Mouse (Mus musculus) midbrain, embryonic 15.5 days (tissue): Measurements from ENCODE around the gene Irf2. TPM values are rescaled to one million over a fixed set of nuclear protein-coding genes. Genes with fewer than 3 reads are reported as not detected.

ENCODE experiments used
- ATAC-seq: fragments of 200-750 bp; cut with Nextera tagmentation; replicated peaks from 2 replicates; pipeline ENCODE4 v1.8.0; 2017; ENCODE audit warnings: moderate TSS enrichment
- H3K27ac ChIP-seq: fragments of 300-500 bp; sonication (generic); 2 replicates; pipeline ENCODE4 v1.5.1; 2015; ENCODE audit warnings: mild to moderate bottlenecking, inconsistent platforms
- H3K27me3 ChIP-seq: fragments of 300-500 bp; sonication (generic); replicated peaks from 2 replicates; pipeline ENCODE4 v1.6.1; 2015; ENCODE audit warnings: inconsistent platforms
- H3K36me3 ChIP-seq: fragments of 300-500 bp; sonication (generic); replicated peaks from 2 replicates; pipeline ENCODE4 v1.6.1; 2015; ENCODE audit warnings: inconsistent platforms
- H3K4me1 ChIP-seq: fragments of 300-500 bp; sonication (generic); 2 replicates; pipeline ENCODE4 v1.6.1; 2015; ENCODE audit warnings: inconsistent platforms
- H3K4me2 ChIP-seq: fragments of 300-500 bp; sonication (generic); 2 replicates; pipeline ENCODE4 v1.6.1; 2015; ENCODE audit warnings: inconsistent platforms, mild to moderate bottlenecking, moderate library complexity
- H3K4me3 ChIP-seq: fragments of 300-500 bp; sonication (generic); 2 replicates; pipeline ENCODE4 v1.5.1; 2015; ENCODE audit warnings: mild to moderate bottlenecking, inconsistent platforms
- H3K9ac ChIP-seq: fragments of 300-500 bp; sonication (generic); 2 replicates; pipeline ENCODE4 v1.6.1; 2015; ENCODE audit warnings: mild to moderate bottlenecking, inconsistent platforms
- H3K9me3 ChIP-seq: fragments of 300-500 bp; sonication (generic); 2 replicates; pipeline ENCODE4 v1.6.1; 2016; ENCODE audit warnings: inconsistent platforms
- WGBS: fragments of 180-500 bp; shearing (Covaris S2); methylation state at CpG from one replicate; pipeline ENCODE4 v1.1.7; 2015; ENCODE audit warnings: mixed read lengths; 5-methylcytosine and 5-hydroxymethylcytosine counted together
- polyA plus RNA-seq: library from polyadenylated mRNA; unstranded; fragments of >200 nt; fragmentation: Nextera tagmentation; extraction: Ambion mirVana; gene quantifications from 2 replicates; pipeline ENCODE4 v1.2.1, GENCODE M21; 2015

Irf2 gene
- polyA plus RNA-seq, 1 experiment from 2014 or later = 9.6 TPM

DNA sequence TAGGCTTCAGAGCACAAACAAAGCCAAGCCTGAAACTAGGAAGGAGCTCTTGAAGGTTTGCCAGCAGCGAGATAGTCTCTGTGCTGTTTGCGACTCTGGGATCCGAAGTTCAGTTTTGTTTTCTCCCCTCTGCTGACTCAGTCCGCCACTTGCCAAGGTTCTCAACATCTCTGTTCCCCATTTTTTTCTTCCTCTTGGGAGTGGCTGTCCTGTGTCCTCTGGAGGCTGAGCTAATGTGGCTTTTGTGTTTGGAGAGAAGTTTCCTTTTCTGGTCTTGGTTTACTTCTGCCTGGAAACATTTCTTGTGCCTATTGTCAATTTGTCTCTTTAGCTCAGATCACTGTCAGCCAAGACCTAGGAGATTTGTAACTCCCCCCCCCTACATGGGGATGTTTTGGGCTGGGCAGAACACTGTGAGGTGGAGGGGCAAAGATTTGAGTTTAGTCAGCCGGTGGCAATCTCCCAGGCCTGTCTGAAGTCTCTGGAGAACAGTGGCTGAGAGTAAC lies 103.2 kb downstream of the Irf2 start:
- Histone ChIP-seq H3K9ac (no peak overlapping the region), H3K27me3 (no peaks in the 10 kb centered on the region), H3K4me2 (no peak overlapping the region), H3K4me3 (no peak overlapping the region), H3K36me3 (no peaks in the 10 kb centered on the region), H3K4me1 (no peaks in the 10 kb centered on the region), H3K27ac (no peak overlapping the region), H3K9me3 (no peaks in the 10 kb centered on the region)
- no peak for ATAC-seq
- 65% methylated on average over 5 of the region's 5 CpGs for WGBS

DNA sequence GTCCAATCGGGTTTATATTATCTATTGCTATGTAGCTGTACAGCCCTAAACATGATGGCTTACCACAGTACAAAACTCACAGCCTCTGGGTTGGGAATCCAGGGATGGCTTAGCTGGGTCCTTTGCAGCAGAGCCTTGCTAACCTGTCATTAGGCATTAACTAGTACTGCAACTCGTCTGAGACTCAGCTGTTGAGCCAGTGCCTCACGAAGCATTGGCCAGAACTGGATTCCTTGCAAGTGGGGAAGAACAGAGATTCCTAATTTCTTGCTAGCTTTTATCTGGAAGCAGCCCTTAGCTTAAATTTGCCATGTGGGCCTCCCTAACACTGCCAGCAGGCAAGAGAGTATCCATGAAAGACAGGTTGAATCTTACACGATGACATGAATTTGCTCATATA lies 104.3 kb downstream of the Irf2 start:
- Histone ChIP-seq H3K4me1 (no peaks in the 10 kb centered on the region), H3K4me2 (no peak overlapping the region), H3K36me3 (no peaks in the 10 kb centered on the region), H3K27me3 (no peaks in the 10 kb centered on the region), H3K9ac (no peak overlapping the region), H3K4me3 (no peak overlapping the region), H3K27ac (no peak overlapping the region), H3K9me3 (no peaks in the 10 kb centered on the region)
- 93% methylated on average over 4 of the region's 4 CpGs for WGBS
- ATAC-seq = no peak

DNA sequence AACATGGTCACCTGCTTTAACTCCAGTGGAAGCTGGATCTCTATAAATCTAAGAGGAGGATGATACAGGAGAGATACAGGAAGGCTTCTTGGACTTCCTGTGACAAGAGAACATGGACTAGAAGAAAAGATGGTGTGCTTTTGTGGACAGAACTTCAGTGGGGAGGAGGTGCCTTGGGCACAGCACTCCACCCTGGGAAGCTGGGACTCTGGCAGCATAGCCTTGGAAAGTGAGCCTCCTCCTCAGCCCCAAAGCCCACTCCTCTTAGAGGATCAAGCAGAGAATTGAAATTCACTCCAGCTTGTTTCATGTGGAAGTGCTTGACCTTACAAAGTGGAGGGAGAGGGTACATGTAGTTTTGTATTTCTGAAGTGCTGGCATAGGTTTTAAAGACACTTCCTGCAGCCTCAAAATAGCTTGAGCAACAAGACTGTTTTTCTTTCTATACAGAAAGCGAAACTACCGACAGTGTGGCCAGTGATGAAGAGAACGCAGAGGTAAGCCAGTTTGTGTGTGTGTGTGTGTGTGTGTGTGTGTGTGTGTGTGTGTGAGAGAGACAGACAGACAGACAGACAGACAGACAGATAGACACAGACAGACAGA lies 104.9 kb downstream of the Irf2 start:
- H3K36me3 ChIP-seq = no peaks in the 10 kb centered on the region
- WGBS = 90% methylated on average over 3 of the region's 3 CpGs
- no peak overlapping the region for H3K27ac ChIP-seq
- ATAC-seq = no peak
- no peaks in the 10 kb centered on the region for H3K4me1 ChIP-seq
- H3K9ac ChIP-seq = no peak overlapping the region
- no peak overlapping the region for H3K4me2 ChIP-seq
- no peak overlapping the region for H3K4me3 ChIP-seq
- no peaks in the 10 kb centered on the region for H3K9me3 ChIP-seq
- no peaks in the 10 kb centered on the region for H3K27me3 ChIP-seq

DNA sequence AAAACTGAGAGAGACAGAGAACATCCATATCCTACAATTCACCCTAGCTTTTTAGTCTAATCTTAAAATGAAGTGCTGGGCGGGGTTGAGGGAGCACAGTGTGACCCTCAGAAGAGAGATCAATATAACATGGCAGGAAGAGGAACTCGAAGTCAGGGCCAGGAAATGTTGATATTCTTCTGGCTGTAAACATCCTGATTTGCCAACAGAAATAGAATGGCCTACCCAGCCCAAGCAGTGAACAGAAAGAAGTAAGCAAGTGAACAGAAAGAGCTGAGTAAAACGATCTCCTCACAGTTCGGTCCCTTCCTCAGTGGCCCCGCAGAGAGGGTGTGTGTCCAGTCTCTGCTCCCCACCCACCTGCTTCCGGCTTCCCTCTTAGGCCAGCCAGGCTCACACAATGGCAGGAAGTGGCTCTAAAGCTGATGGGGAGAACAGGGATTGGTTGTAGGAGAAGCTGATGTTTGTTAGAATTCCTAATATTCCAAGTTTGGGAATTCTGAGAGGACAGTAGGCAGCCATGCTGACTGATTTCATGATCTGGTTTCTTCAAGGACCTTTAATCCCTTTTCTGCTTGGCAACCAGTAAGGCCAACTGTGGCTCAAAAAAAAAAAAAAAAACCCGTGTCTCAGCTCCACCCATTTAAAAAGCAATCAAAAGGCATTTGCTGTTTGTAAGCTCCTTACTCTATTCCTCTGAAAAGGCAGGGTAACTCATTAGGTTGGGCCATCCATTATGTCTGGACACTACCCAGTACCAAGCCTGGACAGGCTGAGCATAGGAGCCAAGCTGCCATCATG lies 105.6 kb downstream of the Irf2 start:
- no peak overlapping the region for H3K4me3 ChIP-seq
- H3K27me3 ChIP-seq = no peaks in the 10 kb centered on the region
- H3K4me2 ChIP-seq = no peak overlapping the region
- no peak overlapping the region for H3K9ac ChIP-seq
- no peaks in the 10 kb centered on the region for H3K36me3 ChIP-seq
- H3K27ac ChIP-seq = no peak overlapping the region
- WGBS = 71% methylated on average over 7 of the region's 7 CpGs
- no peak for ATAC-seq
- no peaks in the 10 kb centered on the region for H3K4me1 ChIP-seq
- no peaks in the 10 kb centered on the region for H3K9me3 ChIP-seq

DNA sequence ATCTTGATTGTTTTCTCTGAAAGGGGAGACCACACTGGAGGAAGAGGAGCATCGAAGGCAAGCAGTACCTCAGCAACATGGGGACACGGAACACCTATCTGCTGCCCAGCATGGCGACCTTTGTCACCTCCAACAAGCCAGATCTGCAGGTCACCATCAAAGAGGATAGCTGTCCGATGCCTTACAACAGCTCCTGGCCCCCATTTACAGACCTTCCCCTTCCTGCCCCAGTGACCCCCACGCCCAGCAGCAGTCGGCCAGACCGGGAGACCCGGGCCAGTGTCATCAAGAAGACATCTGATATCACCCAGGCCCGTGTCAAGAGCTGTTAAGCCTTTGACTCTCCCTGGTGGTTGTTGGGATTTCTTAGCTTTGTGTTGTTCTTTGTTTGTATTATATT lies 106.4 kb downstream of the Irf2 start:
- Histone ChIP-seq H3K4me2 (no peak overlapping the region), H3K4me3 (no peak overlapping the region), H3K9me3 (no peaks in the 10 kb centered on the region), H3K27me3 (no peaks in the 10 kb centered on the region), H3K27ac (no peak overlapping the region), H3K36me3 (no peaks in the 10 kb centered on the region), H3K9ac (no peak overlapping the region), H3K4me1 (no peaks in the 10 kb centered on the region)
- WGBS = 96% methylated on average over 9 of the region's 9 CpGs
- ATAC-seq = no peak

DNA sequence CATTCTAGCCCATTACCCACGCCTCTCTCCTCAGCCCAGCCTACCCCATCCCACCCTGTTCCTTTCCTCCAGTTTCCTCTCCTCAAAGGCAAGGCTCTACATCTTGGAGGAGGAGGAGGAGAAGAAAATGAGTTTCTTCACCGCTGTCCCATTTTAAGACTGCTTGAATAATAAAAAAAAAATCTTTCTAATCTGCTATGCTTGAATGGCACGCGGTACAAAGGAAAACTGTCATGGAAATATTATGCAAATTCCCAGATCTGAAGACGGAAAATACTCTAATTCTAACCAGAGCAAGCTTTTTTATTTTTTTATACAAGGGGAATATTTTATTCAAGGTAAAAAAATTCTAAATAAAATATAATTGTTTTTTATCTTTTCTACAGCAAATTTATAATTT lies 107.4 kb downstream of the Irf2 start:
- Histone ChIP-seq H3K4me1 (no peaks in the 10 kb centered on the region), H3K4me3 (no peak overlapping the region), H3K36me3 (no peaks in the 10 kb centered on the region), H3K27me3 (no peaks in the 10 kb centered on the region), H3K4me2 (no peak overlapping the region), H3K9ac (no peak overlapping the region), H3K9me3 (no peaks in the 10 kb centered on the region), H3K27ac (no peak overlapping the region)
- WGBS = 83% methylated on average over 5 of the region's 5 CpGs
- no peak for ATAC-seq

DNA sequence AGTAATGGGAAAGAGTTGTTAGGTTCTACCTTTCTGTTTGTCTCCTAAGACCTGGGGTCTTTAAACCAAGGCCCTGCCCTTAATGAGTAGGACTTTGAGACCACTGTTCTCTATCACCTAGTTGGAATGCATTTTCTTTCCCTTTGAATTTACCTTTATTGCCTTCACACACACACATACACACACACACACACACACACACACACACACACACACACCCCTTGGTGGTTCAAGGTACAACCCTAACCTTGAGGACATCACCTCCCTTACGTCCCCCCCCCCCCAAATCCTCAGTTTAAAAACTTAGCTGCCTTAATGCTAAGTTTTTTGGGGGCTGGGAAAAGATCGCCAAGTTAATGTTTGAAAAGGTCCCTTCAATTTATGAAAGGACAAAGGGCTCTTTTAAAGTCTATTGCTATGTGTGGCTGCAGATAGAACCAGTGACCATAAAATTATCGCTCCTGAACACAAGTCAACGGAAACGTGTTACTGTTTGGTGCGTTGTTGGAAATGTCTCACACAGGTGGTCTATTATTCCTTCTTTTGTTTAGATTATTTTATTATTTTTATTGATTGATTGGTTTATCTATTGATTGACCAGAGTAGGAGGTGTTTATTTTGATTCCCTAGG lies 108.6 kb downstream of the Irf2 start:
- Histone ChIP-seq H3K9me3 (no peaks in the 10 kb centered on the region), H3K4me1 (no peaks in the 10 kb centered on the region), H3K4me2 (no peak overlapping the region), H3K4me3 (no peak overlapping the region), H3K36me3 (no peaks in the 10 kb centered on the region), H3K27ac (no peak overlapping the region), H3K9ac (no peak overlapping the region), H3K27me3 (no peaks in the 10 kb centered on the region)
- WGBS = 92% methylated on average over 6 of the region's 6 CpGs
- ATAC-seq = no peak

DNA sequence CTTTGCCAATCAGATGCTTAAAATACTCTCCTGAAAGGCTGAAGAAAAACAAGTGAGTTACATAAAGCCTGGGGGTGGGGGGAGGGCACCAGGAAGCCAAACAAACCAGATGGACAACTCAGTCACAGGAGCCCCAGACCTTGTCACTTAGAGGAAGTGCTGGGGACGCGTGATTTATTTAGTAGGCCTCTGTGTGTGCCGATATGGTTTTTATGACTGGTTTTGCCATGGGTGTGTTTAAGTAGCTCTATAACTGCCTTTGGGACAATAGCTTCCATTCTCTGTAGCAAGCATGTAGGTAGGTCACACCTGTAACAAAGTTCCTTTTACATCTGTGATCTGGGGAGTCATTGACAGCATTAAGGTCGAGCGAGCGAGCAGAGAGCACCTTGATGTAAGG lies 109.4 kb downstream of the Irf2 start:
- Histone ChIP-seq H3K36me3 (no peaks in the 10 kb centered on the region), H3K4me1 (no peaks in the 10 kb centered on the region), H3K4me3 (no peak overlapping the region), H3K9ac (no peak overlapping the region), H3K27ac (no peak overlapping the region), H3K9me3 (no peaks in the 10 kb centered on the region), H3K27me3 (no peaks in the 10 kb centered on the region), H3K4me2 (no peak overlapping the region)
- no peak for ATAC-seq
- WGBS = 85% methylated on average over 6 of the region's 6 CpGs

DNA sequence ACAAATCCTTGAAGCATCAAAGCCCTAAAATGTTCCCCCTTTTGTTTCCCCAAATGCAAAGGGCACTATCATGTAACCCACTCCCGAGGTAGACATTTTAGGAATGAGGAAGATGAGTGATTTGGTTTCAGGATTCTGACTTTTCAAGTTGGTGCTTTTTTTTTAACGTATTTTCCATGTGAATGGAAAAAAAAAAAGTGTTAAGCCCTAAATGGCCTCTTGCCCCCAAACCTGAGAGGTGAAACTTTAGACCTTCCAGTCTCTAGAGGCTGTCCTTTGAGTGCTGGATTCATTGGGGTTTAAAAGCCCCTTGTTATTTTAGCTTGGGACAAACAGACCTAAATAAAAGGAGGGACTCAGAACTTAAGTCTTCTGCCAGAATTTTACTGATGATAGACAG lies 109.9 kb downstream of the Irf2 start:
- Histone ChIP-seq H3K4me3 (no peak overlapping the region), H3K9me3 (no peaks in the 10 kb centered on the region), H3K9ac (no peak overlapping the region), H3K27me3 (no peaks in the 10 kb centered on the region), H3K4me1 (no peaks in the 10 kb centered on the region), H3K4me2 (no peak overlapping the region), H3K36me3 (no peaks in the 10 kb centered on the region), H3K27ac (no peak overlapping the region)
- ATAC-seq = no peak
- WGBS = 45% methylated on average over 2 of the region's 2 CpGs

DNA sequence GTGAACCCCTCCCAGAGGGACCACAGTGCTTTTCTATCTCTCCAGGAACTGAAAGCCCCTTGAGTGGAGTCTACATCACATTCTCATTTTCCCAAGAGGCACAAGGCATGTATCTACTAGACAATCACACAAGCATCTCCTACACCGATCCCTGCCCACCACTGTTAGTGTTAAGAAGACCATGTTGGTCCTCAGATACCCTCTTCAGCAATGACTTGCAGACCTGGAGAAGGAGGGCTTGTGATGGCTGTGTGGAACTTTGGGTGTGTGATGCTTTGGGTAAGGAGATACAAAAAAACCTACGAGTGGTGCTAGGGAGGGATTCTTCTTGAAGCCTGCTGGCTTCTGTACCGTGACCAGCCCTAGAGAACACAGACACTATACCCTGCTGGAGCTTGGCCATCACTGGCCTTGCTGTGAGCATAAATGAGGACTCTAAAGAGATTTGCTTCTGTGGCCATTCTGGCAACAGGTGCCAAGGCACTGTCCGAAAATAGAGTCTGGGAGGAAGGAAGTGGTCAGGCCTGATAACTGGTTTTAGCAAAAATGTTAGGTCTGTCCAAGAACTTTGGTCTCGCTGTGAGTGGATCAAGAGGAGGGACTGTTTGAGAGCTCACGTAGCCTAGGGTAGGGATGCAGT lies 110.8 kb downstream of the Irf2 start:
- H3K4me3 ChIP-seq = no peak overlapping the region
- no peak overlapping the region for H3K4me2 ChIP-seq
- no peaks in the 10 kb centered on the region for H3K27me3 ChIP-seq
- WGBS = 93% methylated on average over 6 of the region's 6 CpGs
- H3K4me1 ChIP-seq = no peaks in the 10 kb centered on the region
- H3K9me3 ChIP-seq = no peaks in the 10 kb centered on the region
- ATAC-seq = no peak
- H3K36me3 ChIP-seq = no peaks in the 10 kb centered on the region
- H3K9ac ChIP-seq = no peak overlapping the region
- no peak overlapping the region for H3K27ac ChIP-seq

DNA sequence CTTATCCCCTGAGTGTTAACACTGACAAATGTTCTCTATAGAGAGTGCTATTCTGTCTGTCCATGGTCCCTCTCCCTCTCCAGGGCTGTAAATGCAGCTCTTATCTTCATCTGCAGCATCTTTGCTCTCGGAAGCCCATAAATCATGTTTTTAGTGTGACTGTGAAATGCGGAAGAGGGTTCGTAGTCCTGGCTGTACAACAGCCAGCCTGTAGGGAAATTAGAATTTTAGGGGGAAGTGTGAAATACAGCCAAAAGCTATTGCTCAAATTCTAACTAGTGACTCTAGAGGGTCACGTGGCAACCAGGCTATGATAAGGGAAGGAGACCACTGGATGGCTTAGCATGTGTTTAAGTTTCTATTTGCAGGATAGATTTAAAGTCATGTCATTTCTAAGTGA lies 112.0 kb downstream of the Irf2 start:
- ATAC-seq = no peak
- Histone ChIP-seq H3K36me3 (no peaks in the 10 kb centered on the region), H3K27ac (no peak overlapping the region), H3K9ac (no peak overlapping the region), H3K4me1 (no peaks in the 10 kb centered on the region), H3K9me3 (no peaks in the 10 kb centered on the region), H3K4me2 (no peak overlapping the region), H3K27me3 (no peaks in the 10 kb centered on the region), H3K4me3 (no peak overlapping the region)
- 81% methylated on average over 4 of the region's 4 CpGs for WGBS

DNA sequence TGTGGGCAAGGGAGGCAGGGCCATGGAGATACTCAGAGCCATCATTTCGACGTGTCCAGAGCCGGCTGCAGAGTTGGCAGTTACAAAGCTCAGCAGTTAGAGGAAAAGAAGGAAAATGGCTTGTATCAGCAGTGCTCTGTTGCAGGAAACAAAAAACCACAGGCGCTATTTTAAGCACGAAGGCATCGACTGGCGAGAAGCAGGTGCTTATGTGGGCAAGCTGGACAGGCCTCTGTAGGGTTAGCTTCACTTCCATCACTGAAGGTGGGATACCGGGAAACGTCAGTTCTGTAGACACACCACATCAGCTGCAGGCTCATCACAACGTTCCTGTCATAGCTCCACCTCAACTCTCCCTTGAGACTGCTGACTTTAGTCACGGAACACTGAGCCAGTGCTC lies 112.8 kb downstream of the Irf2 start:
- 83% methylated on average over 11 of the region's 11 CpGs for WGBS
- no peaks in the 10 kb centered on the region for H3K27me3 ChIP-seq
- H3K4me1 ChIP-seq = no peaks in the 10 kb centered on the region
- H3K27ac ChIP-seq = no peak overlapping the region
- H3K4me2 ChIP-seq = no peak overlapping the region
- H3K9ac ChIP-seq = no peak overlapping the region
- H3K36me3 ChIP-seq = no peaks in the 10 kb centered on the region
- H3K4me3 ChIP-seq = no peak overlapping the region
- H3K9me3 ChIP-seq = no peaks in the 10 kb centered on the region
- ATAC-seq = no peak
